Mouse (Mus musculus): ENCODE measurements around the gene Kcnj6.

Kcnj6 gene

GRCm38 (mm10) chr16:94997340-94997849 is at the start of gene Kcnj6:
Kcnj6 (minus strand) TSS chr16:94997701.
- DNase-seq (ENCODE audit: low spot score) = no peak

GRCm38 (mm10) chr16:95009937-95010336 is 12.4 kb upstream of the Kcnj6 start:
- DNase-seq (ENCODE audit: low spot score) = no peak

- no peak for DNase-seq (ENCODE audit: low spot score)
Measured at GRCm38 (mm10) chr16:95004599-95004998, 7.1 kb upstream of the Kcnj6 start.

GRCm38 (mm10) chr16:94999551-94999950 is 2.0 kb upstream of the Kcnj6 start:
- no peak for DNase-seq (ENCODE audit: low spot score)

- DNase-seq (ENCODE audit: low spot score) = no peak
Measured at GRCm38 (mm10) chr16:94999019-94999418, 1.5 kb upstream of the Kcnj6 start.

- DNase-seq (ENCODE audit: low spot score) = no peak
Measured at GRCm38 (mm10) chr16:94996791-94997281, 665 bp downstream of the Kcnj6 start.

DNA sequence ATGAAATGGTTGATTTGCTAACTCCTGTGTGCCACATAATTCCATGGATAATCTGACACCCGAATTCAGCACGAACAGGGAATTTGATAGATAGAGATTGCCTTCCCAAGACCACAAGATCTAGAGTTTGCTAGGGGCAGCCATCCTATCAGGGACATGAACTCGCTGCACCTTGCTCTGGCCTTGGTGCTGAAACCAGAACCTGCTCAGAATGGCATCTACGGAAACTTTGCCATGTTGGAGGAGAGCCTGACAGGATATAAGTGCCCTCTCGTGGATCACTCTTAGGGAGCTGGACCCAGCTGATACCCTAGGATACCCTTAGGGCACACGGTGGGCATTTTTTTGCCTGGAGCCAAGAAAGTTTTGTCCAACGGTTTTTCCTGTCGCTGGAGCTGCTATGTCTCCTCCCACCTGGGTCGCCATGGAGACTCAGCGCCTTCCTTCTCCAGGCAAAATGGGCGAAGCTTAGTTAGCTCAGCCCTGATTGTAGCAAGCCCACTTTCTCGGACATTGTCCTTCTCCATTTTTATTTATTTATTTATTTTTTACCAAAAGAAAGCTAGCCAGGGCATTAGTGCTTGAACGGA is 1.9 kb downstream of the Kcnj6 start:
- DNase-seq (ENCODE audit: low spot score) = no peak

DNA sequence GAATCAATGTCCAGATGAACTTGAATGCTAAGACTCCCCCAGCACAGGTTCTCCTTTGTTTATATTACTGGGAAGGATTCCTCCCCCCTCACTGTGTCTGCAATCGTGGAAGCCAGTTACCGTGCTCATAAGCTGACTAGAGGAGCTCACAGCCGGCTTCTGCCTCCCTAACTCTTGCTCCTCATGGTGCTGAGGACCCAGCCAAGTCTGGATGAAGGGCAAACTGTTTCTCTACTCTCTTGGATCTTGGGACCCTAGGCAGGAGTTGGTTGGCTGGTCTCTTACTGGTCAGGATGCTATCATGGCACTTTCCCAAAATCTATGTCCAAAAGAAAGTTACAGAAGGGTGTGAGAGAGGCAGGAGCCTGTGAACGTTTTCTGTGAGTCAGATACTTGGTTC is 2.6 kb downstream of the Kcnj6 start:
- DNase-seq (ENCODE audit: low spot score) = no peak

- DNase-seq (ENCODE audit: low spot score) = no peak
Measured at GRCm38 (mm10) chr16:94994148-94994547, 3.4 kb downstream of the Kcnj6 start.

DNA sequence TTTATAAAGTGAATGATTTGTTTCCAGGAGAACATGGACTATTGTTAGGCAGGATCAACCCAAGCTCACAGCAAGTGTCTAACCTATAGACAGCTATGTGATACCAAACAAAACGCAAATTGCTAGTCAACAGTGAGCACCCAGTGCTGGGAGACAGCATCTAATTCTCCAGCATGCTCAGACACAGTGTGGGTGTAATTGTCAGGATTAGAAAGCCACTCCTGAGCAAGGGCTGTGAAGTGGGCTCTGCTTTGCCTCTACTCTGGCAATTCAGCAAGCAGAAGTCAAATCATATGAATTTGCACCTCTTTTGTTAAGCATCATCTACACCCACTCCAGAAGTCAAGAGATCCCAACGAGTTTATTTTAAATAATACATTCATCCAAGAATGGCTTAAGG is 7.4 kb downstream of the Kcnj6 start:
- DNase-seq (ENCODE audit: low spot score) = no peak

- no peak for DNase-seq (ENCODE audit: low spot score)
Measured at GRCm38 (mm10) chr16:94986731-94987130, 10.8 kb downstream of the Kcnj6 start.

- DNase-seq (ENCODE audit: low spot score) = no peak
Measured at GRCm38 (mm10) chr16:94984263-94984662, 13.2 kb downstream of the Kcnj6 start.

GRCm38 (mm10) chr16:94980374-94980773 is 17.1 kb downstream of the Kcnj6 start:
- no peak for DNase-seq (ENCODE audit: low spot score)

GRCm38 (mm10) chr16:94979499-94979898 is 18.0 kb downstream of the Kcnj6 start:
- DNase-seq (ENCODE audit: low spot score) = no peak

DNA sequence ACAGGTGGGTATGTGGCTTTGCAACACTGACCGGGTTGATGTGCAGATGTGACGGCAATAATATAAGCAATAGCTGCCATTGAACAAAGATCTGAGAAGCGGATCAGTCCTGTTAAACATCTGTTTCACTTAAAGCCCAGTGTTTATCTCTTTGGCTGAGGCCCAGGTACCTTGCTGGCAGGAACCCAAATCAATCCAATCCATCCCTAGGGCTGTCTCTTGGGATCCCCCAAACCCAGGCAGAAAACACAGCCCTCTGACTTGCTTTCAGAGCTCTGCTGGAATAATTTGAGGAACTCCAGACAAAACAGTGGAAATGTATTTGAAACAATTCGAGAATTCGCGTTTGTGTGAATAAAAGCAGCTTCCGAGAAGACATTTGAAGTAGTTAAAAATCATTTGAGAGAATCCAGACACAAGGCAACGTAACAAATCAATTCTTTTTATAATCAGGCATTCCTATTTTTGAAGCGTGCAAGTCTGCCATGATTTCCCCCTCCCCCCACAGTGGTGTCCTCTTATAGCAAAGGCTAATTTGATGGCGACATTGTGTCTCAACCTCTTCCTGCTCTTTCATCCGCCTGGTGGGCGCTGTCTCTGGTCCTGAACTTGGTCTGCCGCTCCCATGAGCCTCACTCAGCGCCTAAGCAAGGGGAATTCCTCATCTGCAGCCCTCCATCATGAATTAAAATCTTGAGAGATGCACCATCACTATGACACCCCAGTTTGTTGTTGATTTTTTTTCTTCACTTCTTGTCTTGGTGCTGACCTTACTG is 25.2 kb downstream of the Kcnj6 start:
- no peak for DNase-seq (ENCODE audit: low spot score)

GRCm38 (mm10) chr16:94968941-94969340 is 28.6 kb downstream of the Kcnj6 start:
- no peak for DNase-seq (ENCODE audit: low spot score)

- DNase-seq (ENCODE audit: low spot score) = no peak
Measured at GRCm38 (mm10) chr16:94968472-94968871, 29.0 kb downstream of the Kcnj6 start.

DNA sequence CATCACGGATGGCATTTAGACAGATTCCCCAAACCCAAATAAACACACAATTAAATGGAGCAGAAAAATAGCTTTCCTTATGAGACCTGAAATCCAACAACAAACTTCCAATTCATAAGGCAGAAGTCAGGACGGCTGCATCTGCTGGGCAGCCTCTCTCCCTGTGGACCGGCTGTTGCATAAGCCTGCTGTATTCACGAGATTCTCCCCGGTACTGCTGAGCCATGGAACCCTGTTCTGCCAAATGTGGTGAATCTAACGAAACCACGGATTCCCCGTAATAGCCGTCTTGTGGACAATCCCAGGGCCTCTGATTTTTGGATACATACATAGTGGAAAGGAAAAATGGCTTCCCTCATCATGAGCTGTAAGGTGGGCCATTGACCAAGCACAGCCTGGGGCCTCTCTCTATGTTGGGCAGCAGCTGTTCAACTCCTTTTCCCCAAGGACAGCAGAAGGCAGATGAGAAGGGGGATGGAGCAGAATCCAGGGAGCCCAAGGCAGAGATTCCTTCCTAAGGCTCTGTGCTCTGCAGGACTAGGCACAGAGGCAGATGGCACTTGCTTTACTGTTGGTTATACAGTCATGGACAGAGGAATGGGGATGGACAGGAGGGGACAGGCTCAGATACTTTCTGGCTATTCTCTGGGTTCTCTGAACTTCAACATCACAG is 40.2 kb downstream of the Kcnj6 start:
- DNase-seq (ENCODE audit: low spot score) = no peak

DNA sequence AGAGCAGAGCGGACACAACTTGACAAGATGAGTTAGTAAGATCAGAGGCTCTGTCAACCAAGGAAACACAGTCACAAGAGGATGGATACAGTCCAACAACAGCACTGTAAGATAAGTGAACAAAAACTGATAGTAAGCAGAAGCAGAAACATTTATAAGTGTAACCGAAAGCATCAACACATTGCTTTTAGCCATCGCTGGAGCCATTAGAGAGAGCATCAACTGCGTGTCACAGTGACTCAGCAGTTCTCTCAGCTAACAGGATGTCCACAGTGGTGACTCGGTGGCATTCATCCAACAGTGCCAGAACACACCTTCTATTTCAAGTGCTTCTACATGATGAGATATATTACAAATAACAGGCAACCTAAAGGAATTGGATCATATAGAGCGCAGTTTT is 41.1 kb downstream of the Kcnj6 start:
- no peak for DNase-seq (ENCODE audit: low spot score)

DNA sequence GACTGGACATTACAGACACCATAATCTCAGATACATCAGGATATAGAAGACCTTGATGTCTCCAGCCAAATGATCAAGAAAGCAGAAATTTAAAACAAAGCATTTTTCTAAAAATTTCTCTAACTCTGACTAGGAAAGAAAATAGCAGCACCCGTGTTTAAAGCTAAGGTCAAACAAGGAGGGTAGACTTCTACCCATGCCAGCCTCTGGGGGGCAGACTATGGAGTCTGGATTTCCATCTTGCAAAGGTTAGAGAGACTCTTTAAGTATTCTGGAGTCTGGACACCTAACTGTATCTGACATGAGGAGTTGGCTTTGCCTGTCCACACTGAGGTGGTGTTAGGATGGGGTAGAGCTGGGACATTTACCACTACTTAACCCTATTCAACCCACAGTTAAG is 44.2 kb downstream of the Kcnj6 start:
- DNase-seq (ENCODE audit: low spot score) = no peak

DNA sequence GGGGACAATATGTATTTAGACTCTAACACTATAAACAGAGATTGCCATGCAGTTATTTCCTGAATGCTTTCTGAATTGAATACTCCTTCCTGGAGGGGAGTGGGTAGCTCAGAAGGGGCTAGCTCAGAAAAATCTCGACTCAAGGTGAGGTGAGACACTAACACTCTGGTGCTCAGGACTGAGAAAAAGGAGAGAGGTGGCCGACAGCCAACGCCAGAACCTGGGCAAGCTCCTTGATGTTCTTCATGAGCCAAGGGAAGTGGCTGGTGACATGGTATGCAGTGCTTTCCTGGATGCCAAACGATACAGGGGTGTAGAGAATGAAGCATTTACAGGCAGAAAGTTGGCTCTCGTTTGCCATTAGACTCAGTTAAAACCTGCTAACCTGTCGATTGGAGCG is 48.3 kb downstream of the Kcnj6 start:
- DNase-seq (ENCODE audit: low spot score) = no peak

- no peak for DNase-seq (ENCODE audit: low spot score)
Measured at GRCm38 (mm10) chr16:94946848-94947247, 50.7 kb downstream of the Kcnj6 start.

DNA sequence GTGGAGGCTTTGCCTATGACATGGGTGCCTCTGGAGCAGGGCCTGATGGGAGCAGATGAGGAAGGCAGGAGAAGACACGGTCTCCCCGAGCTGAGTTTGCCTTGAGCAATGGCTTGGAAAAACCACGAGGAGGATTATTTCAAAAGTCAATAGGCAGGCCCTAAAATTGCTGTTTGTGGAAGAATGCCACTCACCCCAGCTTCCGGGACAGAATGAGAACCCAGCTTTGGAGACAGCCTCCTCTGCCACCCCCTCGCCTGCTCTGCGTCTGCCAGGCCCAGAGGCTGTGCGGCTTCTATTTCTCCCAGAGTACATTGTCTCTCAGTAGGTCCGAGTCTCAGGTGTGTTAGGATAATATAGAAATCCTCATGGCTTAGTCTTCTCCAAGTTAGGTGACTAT is 64.8 kb downstream of the Kcnj6 start:
- no peak for DNase-seq (ENCODE audit: low spot score)
